Mouse (Mus musculus): ENCODE data around the gene Vwf. TPM values are rescaled to one million over a fixed set of nuclear protein-coding genes. Genes with fewer than 3 reads are reported as not detected.

Vwf gene
- polyA plus RNA-seq, 1 experiment from 2014 or later: 20.8 TPM

DNA sequence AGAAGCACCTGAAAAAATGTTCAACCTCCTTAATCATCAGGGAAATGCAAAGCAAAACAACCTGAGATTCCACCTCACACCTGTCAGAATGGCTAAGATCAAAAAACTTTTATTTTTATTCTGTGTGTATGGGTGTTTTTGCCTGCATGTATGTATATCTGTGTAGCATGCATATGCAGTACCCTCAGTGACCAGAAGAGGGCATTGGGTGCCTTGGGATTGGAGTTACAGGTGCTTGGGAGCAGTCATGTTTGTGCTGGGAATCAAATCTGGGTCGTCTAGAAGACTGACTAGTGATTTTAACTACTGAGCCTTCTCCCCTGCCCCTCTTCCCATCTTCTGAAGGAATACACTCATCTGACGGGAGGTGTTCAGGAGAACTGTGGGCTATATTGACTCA, 179.8 kb downstream of the Vwf start:
- Histone ChIP-seq H3K36me3 (no peaks in the 10 kb centered on the region), H3K27ac (no peak overlapping the region), H3K9me3 (no peaks in the 10 kb centered on the region), H3K4me3 (no peak overlapping the region), H3K27me3 (no peaks in the 10 kb centered on the region), H3K4me2 (no peak overlapping the region), H3K4me1 (no peaks in the 10 kb centered on the region), H3K9ac (no peak overlapping the region)
- no peak for ATAC-seq (ENCODE audit: borderline replicate concordance, extremely low read depth, low FRiP score, low TSS enrichment)
- 70% methylated on average over 2 of the region's 2 CpGs for WGBS

DNA sequence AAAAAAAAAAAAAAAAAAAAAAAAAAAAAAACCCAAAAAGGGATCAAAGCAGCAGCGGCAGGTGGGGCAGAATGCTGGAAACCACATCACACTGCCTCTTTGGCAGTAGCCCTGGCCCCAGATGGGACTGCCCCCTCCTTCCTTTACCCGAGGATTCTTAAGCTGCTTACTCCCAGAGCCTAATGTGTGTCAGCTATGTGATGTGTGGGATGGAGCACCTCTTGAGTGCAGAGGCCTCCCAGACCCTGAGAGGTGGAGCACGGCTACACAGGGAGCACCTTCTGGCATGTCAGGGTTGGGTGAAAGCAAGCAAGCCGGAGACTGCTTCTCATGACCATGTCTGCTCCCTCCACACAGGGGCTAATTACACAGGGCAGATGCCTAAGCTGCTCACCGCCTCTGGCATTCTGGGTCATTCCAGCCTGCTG, 180.9 kb downstream of the Vwf start:
- no peak overlapping the region for H3K4me3 ChIP-seq
- no peaks in the 10 kb centered on the region for H3K9me3 ChIP-seq
- no peak overlapping the region for H3K9ac ChIP-seq
- 56% methylated on average over 5 of the region's 5 CpGs for WGBS
- H3K27ac ChIP-seq: no peak overlapping the region
- no peaks in the 10 kb centered on the region for H3K4me1 ChIP-seq
- no peak overlapping the region for H3K4me2 ChIP-seq
- no peaks in the 10 kb centered on the region for H3K36me3 ChIP-seq
- H3K27me3 ChIP-seq: no peaks in the 10 kb centered on the region
- no peak for ATAC-seq (ENCODE audit: borderline replicate concordance, extremely low read depth, low FRiP score, low TSS enrichment)

DNA sequence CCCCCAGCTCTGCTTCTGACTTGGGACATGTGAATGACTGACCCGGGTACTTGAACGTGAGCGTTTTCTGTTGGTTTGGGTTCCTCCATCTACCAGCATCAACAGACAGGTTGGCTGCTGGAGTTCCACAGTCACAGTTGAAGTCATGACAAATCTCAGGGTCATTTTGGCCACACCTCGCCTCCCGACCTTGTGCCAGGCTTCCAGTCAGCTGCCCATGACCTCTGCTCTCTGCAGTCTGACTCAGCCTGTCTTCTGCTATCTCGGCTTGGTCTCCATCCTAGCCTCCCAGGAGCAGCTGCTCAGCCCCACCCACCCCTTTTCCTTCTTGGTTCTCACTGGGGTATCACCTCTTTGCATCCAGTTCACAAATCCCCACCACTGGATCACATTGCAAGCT, 182.9 kb downstream of the Vwf start:
- Histone ChIP-seq H3K27ac (no peak overlapping the region), H3K4me2 (no peak overlapping the region), H3K9me3 (no peaks in the 10 kb centered on the region), H3K27me3 (no peaks in the 10 kb centered on the region), H3K9ac (no peak overlapping the region), H3K36me3 (no peaks in the 10 kb centered on the region), H3K4me3 (no peak overlapping the region), H3K4me1 (no peaks in the 10 kb centered on the region)
- no peak for ATAC-seq (ENCODE audit: borderline replicate concordance, extremely low read depth, low FRiP score, low TSS enrichment)
- 85% methylated on average over 6 of the region's 6 CpGs for WGBS

DNA sequence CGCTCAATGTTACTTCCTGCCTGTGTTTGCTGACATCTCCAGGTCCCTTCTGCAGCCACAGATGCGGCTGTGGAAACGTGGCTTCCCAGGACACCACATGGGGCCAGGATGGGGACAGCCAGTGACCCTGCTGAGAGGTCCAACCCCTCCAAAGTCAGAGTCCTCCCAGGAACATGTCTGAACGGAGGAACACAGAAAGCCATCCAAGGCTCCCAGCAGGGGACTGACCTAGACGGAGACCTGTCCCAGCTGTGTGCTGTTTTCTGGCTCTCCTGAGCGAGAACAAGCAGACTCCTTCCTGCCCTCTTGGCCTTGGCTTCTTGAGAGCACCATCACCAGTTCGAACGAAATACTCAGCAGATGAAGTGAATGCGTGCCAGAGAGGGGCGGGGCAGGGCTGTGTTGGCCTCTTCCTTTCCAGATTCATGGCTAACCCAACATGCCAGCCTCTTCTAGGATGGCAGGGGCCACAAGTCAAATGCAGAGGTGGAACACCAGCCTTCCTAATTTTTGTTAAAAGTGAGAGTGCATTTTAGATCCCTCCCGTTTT, 183.5 kb downstream of the Vwf start:
- Histone ChIP-seq H3K9me3 (no peaks in the 10 kb centered on the region), H3K27me3 (no peaks in the 10 kb centered on the region), H3K4me2 (no peak overlapping the region), H3K27ac (no peak overlapping the region), H3K36me3 (no peaks in the 10 kb centered on the region), H3K4me3 (no peak overlapping the region), H3K4me1 (no peaks in the 10 kb centered on the region), H3K9ac (no peak overlapping the region)
- no peak for ATAC-seq (ENCODE audit: borderline replicate concordance, extremely low read depth, low FRiP score, low TSS enrichment)
- 54% methylated on average over 11 of the region's 11 CpGs for WGBS

Other genes with a start within 250 kb of the Vwf start
- gene Ltbr, start 232.9 kb upstream of the Vwf start, polyA plus RNA-seq (2015; fragmentation: Nextera tagmentation; extraction: Ambion mirVana): 79.1 and 82.5 TPM in 2 replicates
- gene Scnn1a, start 226.1 kb upstream of the Vwf start, polyA plus RNA-seq (2015; fragmentation: Nextera tagmentation; extraction: Ambion mirVana): 5.0 and 5.8 TPM in 2 replicates
- gene Tnfrsf1a, start 197.4 kb upstream of the Vwf start, polyA plus RNA-seq (2015; fragmentation: Nextera tagmentation; extraction: Ambion mirVana): 88.3 and 101 TPM in 2 replicates
- 0.31 and 0.36 TPM in 2 replicates for gene Plekhg6, start 166.0 kb upstream of the Vwf start, polyA plus RNA-seq (2015; fragmentation: Nextera tagmentation; extraction: Ambion mirVana)
- gene Cd9, start 52.0 kb upstream of the Vwf start, polyA plus RNA-seq (2015; fragmentation: Nextera tagmentation; extraction: Ambion mirVana): 226 and 250 TPM in 2 replicates
- 0.07 TPM in 1 of 2 replicates, not detected in the other for gene Ano2, start 143.6 kb downstream of the Vwf start, polyA plus RNA-seq (2015; fragmentation: Nextera tagmentation; extraction: Ambion mirVana)

Data from lung, embryonic 15.5 days (tissue).